Mouse (Mus musculus) spleen, postnatal 36 days (tissue): Measurements from ENCODE around the gene Map3k10.
A peak's percentile ranks its signal among the peaks of the same experiment; 100 is the strongest.

ENCODE experiments used
- DNase-seq, 2 experiments: peaks; one replicate each; pipeline ENCODE4 v3.0.0; 2022; ENCODE audit warnings: low spot score in 2 of 2, mixed read lengths in 1 of 2

The Map3k10 gene

GRCm38 (mm10) chr7:27674522-27675221 lies at the start of gene Map3k10:
Gene Map3k10 (minus strand): TSS chr7:27674598.
- peak; percentile 90 to 91 for DNase-seq

GRCm38 (mm10) chr7:27721951-27722350 lies 47.6 kb upstream of the Map3k10 start:
- DNase-seq = no peak

GRCm38 (mm10) chr7:27710402-27710801 lies 36.0 kb upstream of the Map3k10 start:
- DNase-seq = no peak

GRCm38 (mm10) chr7:27696711-27697110 lies 22.3 kb upstream of the Map3k10 start:
- no peak for DNase-seq

- DNase-seq = no peak
Observed at GRCm38 (mm10) chr7:27691076-27691475, 16.7 kb upstream of the Map3k10 start.

GRCm38 (mm10) chr7:27688815-27689612 lies 14.6 kb upstream of the Map3k10 start, which contains the start of gene Zfp607b:
Gene Zfp607b (plus strand): TSS chr7:27689340.
- peak; percentile 96 to 97 for DNase-seq

GRCm38 (mm10) chr7:27688246-27688788 lies 13.9 kb upstream of the Map3k10 start:
- no peak for DNase-seq

- no peak for DNase-seq
Observed at GRCm38 (mm10) chr7:27687836-27688235, 13.4 kb upstream of the Map3k10 start.

- DNase-seq = no peak
Observed at GRCm38 (mm10) chr7:27687043-27687442, 12.6 kb upstream of the Map3k10 start.

- no peak for DNase-seq
Observed at GRCm38 (mm10) chr7:27685681-27686080, 11.3 kb upstream of the Map3k10 start.

- no peak for DNase-seq
Observed at GRCm38 (mm10) chr7:27685220-27685619, 10.8 kb upstream of the Map3k10 start.

- DNase-seq = no peak
Observed at GRCm38 (mm10) chr7:27683218-27683617, 8.8 kb upstream of the Map3k10 start.

GRCm38 (mm10) chr7:27675222-27675612 lies 819 bp upstream of the Map3k10 start:
- DNase-seq = no peak

- no peak for DNase-seq
Observed at GRCm38 (mm10) chr7:27674195-27674521, 240 bp downstream of the Map3k10 start.

GRCm38 (mm10) chr7:27673575-27674131 lies 745 bp downstream of the Map3k10 start:
- DNase-seq = no peak

GRCm38 (mm10) chr7:27673064-27673574 lies 1.3 kb downstream of the Map3k10 start:
- DNase-seq = no peak

- DNase-seq = no peak
Observed at GRCm38 (mm10) chr7:27662038-27662437, 12.4 kb downstream of the Map3k10 start.

GRCm38 (mm10) chr7:27658712-27659663 lies 15.4 kb downstream of the Map3k10 start:
- DNase-seq = no peak

GRCm38 (mm10) chr7:27657824-27658395 lies 16.5 kb downstream of the Map3k10 start:
- no peak for DNase-seq

- DNase-seq = no peak
Observed at GRCm38 (mm10) chr7:27656600-27656999, 17.8 kb downstream of the Map3k10 start.

- DNase-seq = no peak
Observed at GRCm38 (mm10) chr7:27655545-27655944, 18.9 kb downstream of the Map3k10 start.
